14 mouse cellular contexts compared by ENCODE assay signal in genomic region chr2:5592461-5593136, GRCm38 (mm10).
"Had no signal": no experiment of that assay in that cellular context is flagged by ENCODE, and none has a peak within 500 bp of the region (broad histone marks: within the 10 kb centered on the region; RNA-seq: fewer than 3 reads in every experiment).

No protein-coding gene starts in this region.

- DNase-seq: kidney, adult 2 months; kidney, postnatal 14 days; layer of hippocampus, postnatal 36 days; lung, adult 18-20 months; lung, postnatal 36 days; right cerebral cortex, postnatal 14 days; thymus, postnatal 14 days had no signal

- H3K4me3 ChIP-seq: kidney, embryonic 15.5 days; limb, embryonic 15.5 days; midbrain, embryonic 15.5 days; neural tube, embryonic 12.5 days had no signal

- H3K27ac ChIP-seq: kidney, embryonic 15.5 days; limb, embryonic 15.5 days; liver, embryonic 14.5 days; midbrain, embryonic 15.5 days; neural tube, embryonic 12.5 days; stomach, postnatal 0 days had no signal

- ATAC-seq: midbrain, embryonic 15.5 days had no signal

- H3K27me3 ChIP-seq: kidney, embryonic 15.5 days; limb, embryonic 15.5 days; midbrain, embryonic 15.5 days; neural tube, embryonic 12.5 days had no signal

- H3K4me2 ChIP-seq: kidney, embryonic 15.5 days; limb, embryonic 15.5 days; midbrain, embryonic 11.5 days; midbrain, embryonic 15.5 days; neural tube, embryonic 12.5 days had no signal

- H3K9ac ChIP-seq: kidney, embryonic 15.5 days; limb, embryonic 15.5 days; liver, embryonic 14.5 days; midbrain, embryonic 15.5 days; neural tube, embryonic 12.5 days had no signal

- H3K9me3 ChIP-seq: kidney, embryonic 15.5 days; limb, embryonic 15.5 days; midbrain, embryonic 15.5 days; neural tube, embryonic 12.5 days had no signal

- H3K36me3 ChIP-seq: kidney, embryonic 15.5 days; limb, embryonic 15.5 days; midbrain, embryonic 15.5 days; neural tube, embryonic 12.5 days had no signal
